Mouse (Mus musculus) myocyte (in vitro differentiated cells): ENCODE measurements at regions not wholly inside any gene's neighbourhood (a gene's known extent, or its start where the extent isn't known, plus 50 kb on each side); places are given as distances from the start of the nearest gene placed in this dataset.

Experiments
- CEBPB ChIP-seq: IDR thresholded peaks from 2 replicates; pipeline ENCODE4 v1.6.1; 2011; ENCODE audit warnings: mild to moderate bottlenecking, moderate library complexity; ENCODE audit not compliant: poor library complexity, insufficient read depth, severe bottlenecking
- E2F4 ChIP-seq: IDR thresholded peaks from one replicate; pipeline ENCODE4 v1.6.1; 2011; ENCODE audit warnings: mild to moderate bottlenecking, control low read depth, moderate library complexity; ENCODE audit not compliant: insufficient read depth
- MAX ChIP-seq: IDR thresholded peaks from one replicate; pipeline ENCODE4 v1.6.1; 2011; ENCODE audit warnings: low read depth, mild to moderate bottlenecking, control low read depth
- MYOD1 ChIP-seq, 3 experiments: IDR thresholded peaks; one replicate each; pipeline ENCODE4 v1.6.1; 2011; ENCODE audit warnings: control low read depth in 2 of 3, low read depth in 2 of 3, mild to moderate bottlenecking in 2 of 3, moderate library complexity in 1 of 3; ENCODE audit not compliant: insufficient read length in 2 of 3, control insufficient read depth in 1 of 3
- MYOG ChIP-seq, 3 experiments: IDR thresholded peaks; one replicate each; pipeline ENCODE4 v1.6.1; 2011; ENCODE audit warnings: control low read depth in 2 of 3, low read depth in 2 of 3, mild to moderate bottlenecking in 2 of 3; ENCODE audit not compliant: insufficient read length in 2 of 3, control insufficient read depth in 1 of 3, insufficient read depth in 1 of 3
- POLR2A ChIP-seq: IDR thresholded peaks from one replicate; pipeline ENCODE4 v1.6.1; 2011; ENCODE audit warnings: low read depth, mild to moderate bottlenecking, control low read depth, moderate library complexity; ENCODE audit not compliant: insufficient read length
- POLR2AphosphoS2 ChIP-seq: IDR thresholded peaks from one replicate; pipeline ENCODE4 v1.6.1; 2011; ENCODE audit warnings: low read depth, control low read depth; ENCODE audit not compliant: insufficient read length
- SRF ChIP-seq: IDR thresholded peaks from one replicate; pipeline ENCODE4 v1.6.1; 2011; ENCODE audit warnings: low read depth; ENCODE audit not compliant: control insufficient read depth, insufficient read length
- TCF12 ChIP-seq: IDR thresholded peaks from one replicate; pipeline ENCODE4 v1.6.1; 2011; ENCODE audit warnings: mild to moderate bottlenecking, control low read depth; ENCODE audit not compliant: poor library complexity, insufficient read depth, severe bottlenecking
- TCF3 ChIP-seq: IDR thresholded peaks from one replicate; pipeline ENCODE4 v1.6.1; 2011; ENCODE audit warnings: low read depth, control low read depth; ENCODE audit not compliant: insufficient read length
- USF1 ChIP-seq: IDR thresholded peaks from one replicate; pipeline ENCODE4 v1.6.1; 2011; ENCODE audit warnings: low read depth, mild to moderate bottlenecking, control low read depth, moderate library complexity

GRCm38 (mm10) chr5:102333894-102334293 is 147.3 kb upstream of the Arhgap24 start:
- no peak for TF ChIP-seq POLR2AphosphoS2
- TF ChIP-seq POLR2A = no peak
- TF ChIP-seq TCF12 = no peak
- no peak for TF ChIP-seq MYOD1 (IDR thresholded peaks at IDR 0.05; ENCODE audit: control insufficient read depth in 1 of 3, insufficient read length in 2 of 3, low read depth in 2 of 3)
- TF ChIP-seq CEBPB = no peak
- TF ChIP-seq MAX = no peak
- no peak for TF ChIP-seq MYOG (IDR thresholded peaks at IDR 0.05; ENCODE audit: control insufficient read depth in 1 of 3, insufficient read depth in 1 of 3, insufficient read length in 2 of 3, low read depth in 2 of 3)
- TF ChIP-seq USF1 = no peak
- TF ChIP-seq E2F4 = no peak
- TF ChIP-seq TCF3 = no peak
- TF ChIP-seq SRF = no peak
